Mouse (Mus musculus): ENCODE measurements around the gene Zfp626. TPM values are rescaled to one million over a fixed set of nuclear protein-coding genes. Genes with fewer than 3 reads are reported as not detected.
"Not testable (repeated sequence)": the region's sequence is repeated elsewhere in the genome, so short reads cannot be mapped to it uniquely, and the experiment has no call there.

Gene Zfp626
- 1.8 and 2.0 TPM in 2 replicates for polyA plus RNA-seq (2015; fragmentation: Nextera tagmentation; extraction: Ambion mirVana)

DNA sequence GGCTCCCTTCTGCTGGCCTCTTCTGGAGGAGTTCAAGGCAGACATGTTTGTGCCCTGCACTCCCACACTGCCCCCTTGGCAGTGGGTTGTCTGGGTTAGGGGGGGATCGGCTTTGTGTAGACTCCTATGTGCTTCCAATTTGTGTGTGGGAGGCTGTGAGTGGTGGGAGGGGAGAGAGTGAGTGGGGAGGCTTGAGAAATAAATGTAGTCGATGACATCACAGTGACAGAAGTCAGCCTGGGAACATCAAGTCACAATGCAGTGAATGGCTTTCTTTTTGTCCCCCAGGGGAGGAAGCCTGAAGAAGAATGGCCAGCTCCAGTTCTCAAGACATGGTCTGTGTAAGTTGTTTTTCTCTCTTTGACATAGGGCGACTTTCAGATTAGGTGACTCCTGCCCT lies at the start of gene Zfp626:
TSS of gene Zfp626 (plus strand) at position 301 of the 400 bp plus-strand sequence.
- H3K9me3 ChIP-seq; H3K4me1 ChIP-seq; H3K9ac ChIP-seq; ATAC-seq (ENCODE audit: insufficient number of reproducible peaks, low FRiP score, low TSS enrichment, low read depth); H3K4me2 ChIP-seq; H3K4me3 ChIP-seq; H3K27ac ChIP-seq; H3K27me3 ChIP-seq: not testable (repeated sequence)
- H3K36me3 ChIP-seq: peaks cover 34% of the 10 kb centered on the region
- 91% methylated on average over 3 of the region's 3 CpGs for WGBS

DNA sequence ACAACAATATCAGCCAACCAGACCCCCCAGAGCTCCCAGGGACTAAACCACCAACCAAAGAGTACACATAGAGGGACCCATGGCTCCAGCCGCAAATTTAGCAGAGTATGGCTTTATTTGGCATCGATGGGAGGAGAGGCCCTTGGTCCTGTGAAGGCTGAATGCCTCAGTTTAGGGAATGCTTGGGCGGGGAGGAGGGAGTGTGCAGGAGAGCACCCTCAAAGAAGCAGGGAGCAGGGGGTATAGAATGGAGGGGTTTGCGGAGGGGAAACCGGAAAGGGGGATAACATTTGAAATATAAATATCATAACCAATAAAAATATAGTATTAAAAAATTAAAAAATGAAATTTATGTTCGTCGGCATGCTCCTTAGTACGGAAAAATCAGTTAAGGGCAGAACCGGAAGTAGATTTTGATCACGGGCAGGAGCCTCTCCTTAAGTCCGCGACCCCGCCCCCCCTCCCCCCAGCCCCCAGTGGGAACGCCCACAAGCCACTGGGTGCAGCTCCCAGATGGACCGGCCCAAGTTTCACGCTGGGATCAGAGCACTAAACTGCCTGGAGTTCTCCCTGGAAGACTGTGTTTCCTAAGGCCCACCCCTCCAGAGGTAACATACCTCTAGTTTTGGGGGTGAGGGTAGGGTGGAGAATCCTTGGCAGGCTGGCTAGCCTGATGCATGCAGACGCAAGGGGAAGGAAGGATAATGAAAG lies 41.7 kb upstream of the Zfp626 start:
- no peak overlapping the region for H3K27ac ChIP-seq
- peak overlapping the region; percentile 47 for H3K4me2 ChIP-seq
- no peaks in the 10 kb centered on the region for H3K27me3 ChIP-seq
- 0 out of 2 replicates have a peak, but pooled peaks cover 4% of the 10 kb centered on the region for H3K4me1 ChIP-seq
- H3K9me3 ChIP-seq: no peaks in the 10 kb centered on the region
- no peak for ATAC-seq (ENCODE audit: insufficient number of reproducible peaks, low FRiP score, low TSS enrichment, low read depth)
- peak overlapping the region; percentile 30 for H3K4me3 ChIP-seq
- no peak overlapping the region for H3K9ac ChIP-seq
- WGBS: 9% methylated on average over 17 of the region's 17 CpGs
- no peaks in the 10 kb centered on the region for H3K36me3 ChIP-seq

DNA sequence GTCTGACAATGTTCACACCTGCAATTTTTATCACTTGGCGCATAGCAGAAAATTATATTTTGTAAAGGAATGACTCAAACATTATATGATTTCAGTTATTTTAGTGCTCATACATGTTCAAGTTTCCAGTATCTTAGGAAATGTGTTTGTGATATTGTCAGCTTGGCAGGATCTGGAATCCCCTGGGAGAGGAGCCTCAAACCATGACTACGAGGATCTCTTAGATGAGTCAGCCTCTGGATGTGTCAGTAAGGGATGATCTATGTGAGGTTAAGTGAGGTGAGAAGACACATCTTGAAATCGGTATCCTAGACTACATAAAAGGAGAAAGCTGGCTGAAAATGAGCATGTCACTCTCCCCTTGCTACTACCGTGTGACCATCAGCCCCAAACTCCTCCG lies 17.7 kb upstream of the Zfp626 start:
- Histone ChIP-seq H3K4me2 (no peak overlapping the region), H3K27me3 (no peaks in the 10 kb centered on the region), H3K9me3 (no peaks in the 10 kb centered on the region; the same call in 1 of the 2 replicates), H3K27ac (no peak overlapping the region), H3K4me1 (no peaks in the 10 kb centered on the region), H3K36me3 (no peaks in the 10 kb centered on the region), H3K4me3 (no peak overlapping the region), H3K9ac (no peak overlapping the region)
- no peak for ATAC-seq (ENCODE audit: insufficient number of reproducible peaks, low FRiP score, low TSS enrichment, low read depth)
- 85% methylated on average over 5 of the region's 5 CpGs for WGBS

DNA sequence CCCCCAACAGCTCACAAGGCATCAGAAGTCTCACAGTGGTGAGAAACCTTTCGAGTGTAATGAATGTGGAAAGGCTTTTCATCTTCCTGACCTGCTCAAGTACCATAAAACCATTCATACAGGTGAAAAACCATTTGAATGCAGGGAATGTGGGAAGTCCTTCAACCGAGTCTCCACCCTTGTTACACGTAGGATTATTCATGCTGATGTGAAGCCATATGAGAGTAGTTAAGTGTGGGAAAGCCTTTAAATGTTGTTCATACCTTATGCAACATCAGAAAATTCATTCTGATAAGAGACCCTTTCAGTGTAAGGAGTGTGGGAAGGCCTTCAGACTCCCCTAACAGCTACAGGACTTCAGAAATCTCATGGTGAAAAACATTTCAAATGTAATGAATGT lies 13.1 kb upstream of the Zfp626 start:
- H3K4me2 ChIP-seq; H3K9ac ChIP-seq; H3K9me3 ChIP-seq; H3K36me3 ChIP-seq; H3K27me3 ChIP-seq; H3K27ac ChIP-seq; H3K4me3 ChIP-seq; H3K4me1 ChIP-seq; ATAC-seq (ENCODE audit: insufficient number of reproducible peaks, low FRiP score, low TSS enrichment, low read depth): not testable (repeated sequence)
- WGBS: 31% methylated on average over 3 of the region's 3 CpGs

DNA sequence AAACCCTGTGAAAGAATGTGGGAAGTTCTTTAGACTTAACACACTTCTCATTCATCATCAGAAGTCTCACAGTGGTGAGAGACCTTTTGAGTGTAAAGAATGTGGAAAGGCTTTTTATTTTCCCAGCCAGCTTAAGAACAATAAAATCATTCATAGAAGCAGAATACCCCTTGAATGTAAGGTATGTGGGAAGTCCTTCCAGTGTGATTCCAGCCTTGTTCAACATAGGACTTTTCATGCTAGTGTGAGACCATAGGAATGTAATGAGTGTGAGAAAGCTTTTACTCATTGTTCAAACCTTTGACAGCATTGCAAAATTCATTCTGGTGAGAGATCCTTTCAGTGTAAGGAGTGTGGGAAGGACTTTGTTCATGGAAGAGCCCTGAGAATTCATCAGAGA lies 12.4 kb upstream of the Zfp626 start:
- H3K36me3 ChIP-seq: no peaks in the 10 kb centered on the region
- H3K9ac ChIP-seq: no peak overlapping the region
- H3K4me3 ChIP-seq: no peak overlapping the region
- no peak overlapping the region for H3K27ac ChIP-seq
- no peaks in the 10 kb centered on the region for H3K27me3 ChIP-seq
- H3K9me3 ChIP-seq: no peaks in the 10 kb centered on the region
- 0 out of 2 replicates have a peak, but pooled peaks cover 3% of the 10 kb centered on the region for H3K4me1 ChIP-seq
- ATAC-seq (ENCODE audit: insufficient number of reproducible peaks, low FRiP score, low TSS enrichment, low read depth): no peak
- H3K4me2 ChIP-seq: no peak overlapping the region

DNA sequence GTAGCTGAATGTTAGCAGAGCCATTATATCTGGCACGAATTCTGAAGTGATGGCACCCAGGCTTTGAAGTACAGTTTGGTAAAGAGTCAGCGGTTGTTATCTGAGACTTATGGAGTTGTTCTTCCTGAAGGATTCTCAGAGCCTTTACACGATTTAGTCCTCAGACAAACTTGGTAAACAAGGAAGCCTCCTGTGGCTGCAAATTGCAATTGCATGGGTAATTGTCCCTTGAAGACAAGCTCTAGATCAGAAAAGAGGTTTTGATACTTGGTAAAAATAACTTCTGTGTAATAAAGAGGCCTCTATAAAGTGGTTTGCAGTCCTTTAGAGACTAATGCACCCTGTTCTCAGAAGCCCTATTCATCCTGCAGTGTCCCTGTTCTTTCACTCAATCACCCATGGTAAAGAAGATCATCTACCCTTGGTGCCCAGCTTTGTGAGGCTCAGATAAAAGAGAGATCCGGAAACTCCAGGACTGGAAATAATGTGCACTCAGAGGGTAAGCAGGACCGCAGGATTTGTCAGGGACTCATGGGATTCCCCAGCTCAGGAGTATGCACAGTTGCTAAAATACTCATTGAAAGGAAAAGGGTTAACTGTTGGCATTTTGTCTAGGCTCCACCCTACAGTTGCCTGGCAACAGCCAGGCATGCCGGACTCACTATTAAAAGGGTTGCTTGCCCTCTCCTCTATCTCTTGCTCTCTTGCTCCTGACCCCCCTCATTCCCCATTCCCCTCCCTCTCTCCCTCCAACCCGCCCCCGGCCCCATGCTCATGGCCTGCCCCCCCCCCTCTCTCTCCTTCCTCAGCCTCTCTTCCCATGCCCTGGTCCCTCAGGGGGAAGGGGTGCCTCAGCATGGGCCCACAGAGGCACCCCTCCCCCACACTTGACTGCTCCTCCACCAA lies 8.8 kb upstream of the Zfp626 start:
- Histone ChIP-seq H3K9me3 (no peaks in the 10 kb centered on the region), H3K9ac (no peak overlapping the region), H3K4me2 (no peak overlapping the region), H3K27ac (no peak overlapping the region), H3K4me3 (no peak overlapping the region), H3K4me1 (0 out of 2 replicates have a peak, but pooled peaks cover 3% of the 10 kb centered on the region), H3K27me3 (no peaks in the 10 kb centered on the region), H3K36me3 (no peaks in the 10 kb centered on the region)
- ATAC-seq (ENCODE audit: insufficient number of reproducible peaks, low FRiP score, low TSS enrichment, low read depth): no peak
- WGBS: 43% methylated on average over 7 of the region's 8 CpGs

DNA sequence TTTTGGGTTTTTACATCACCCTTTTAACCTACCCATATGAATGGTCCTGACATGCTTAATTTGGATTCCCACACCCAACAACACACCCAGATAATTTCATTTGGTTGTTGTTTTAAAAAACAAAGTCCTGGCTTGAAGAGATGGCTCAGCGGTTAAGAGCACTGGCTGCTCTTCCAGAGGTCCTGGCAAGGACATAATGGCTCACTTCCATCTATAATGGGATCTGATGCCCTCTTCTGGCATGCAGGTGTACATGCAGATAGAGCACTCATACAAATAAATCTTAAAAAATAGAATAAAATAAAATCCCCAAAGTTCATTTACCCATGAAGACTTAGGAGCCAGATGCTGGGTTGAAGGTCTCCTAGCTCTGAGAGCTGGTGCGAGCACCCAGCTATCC lies 5.9 kb upstream of the Zfp626 start:
- ATAC-seq (ENCODE audit: insufficient number of reproducible peaks, low FRiP score, low TSS enrichment, low read depth): no peak
- Histone ChIP-seq H3K27ac (no peak overlapping the region), H3K4me1 (0 out of 2 replicates have a peak, but pooled peaks cover 3% of the 10 kb centered on the region), H3K4me2 (no peak overlapping the region), H3K4me3 (no peak overlapping the region), H3K9ac (no peak overlapping the region), H3K36me3 (no peaks in the 10 kb centered on the region), H3K27me3 (no peaks in the 10 kb centered on the region), H3K9me3 (no peaks in the 10 kb centered on the region)
- WGBS: 54% methylated on average over 2 of the region's 2 CpGs

DNA sequence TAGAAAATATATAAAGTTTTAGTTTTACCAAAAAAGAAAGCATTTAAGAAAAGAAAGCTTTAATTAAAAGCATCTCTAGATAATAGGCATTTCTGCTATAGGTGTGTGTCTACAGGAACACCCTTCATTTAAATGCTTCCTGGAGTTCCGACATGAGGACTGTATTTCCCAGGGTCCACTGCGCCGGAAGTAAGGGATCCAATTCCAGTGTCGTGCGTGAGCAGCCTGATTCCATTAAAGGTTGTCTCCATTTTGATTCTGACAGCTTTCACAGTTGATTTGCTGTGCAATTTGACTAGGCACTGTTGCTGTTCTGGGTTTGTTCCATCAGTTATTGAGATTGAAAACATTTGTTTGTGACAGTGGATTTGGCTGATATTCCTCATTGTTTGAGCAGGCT lies 4.0 kb upstream of the Zfp626 start:
- WGBS: 74% methylated on average over 5 of the region's 5 CpGs
- Histone ChIP-seq H3K4me2 (no peak overlapping the region), H3K9me3 (no peaks in the 10 kb centered on the region), H3K9ac (no peak overlapping the region), H3K27ac (no peak overlapping the region), H3K4me3 (no peak overlapping the region), H3K4me1 (0 out of 2 replicates have a peak, but pooled peaks cover 3% of the 10 kb centered on the region), H3K36me3 (no peaks in the 10 kb centered on the region), H3K27me3 (no peaks in the 10 kb centered on the region)
- ATAC-seq (ENCODE audit: insufficient number of reproducible peaks, low FRiP score, low TSS enrichment, low read depth): no peak

DNA sequence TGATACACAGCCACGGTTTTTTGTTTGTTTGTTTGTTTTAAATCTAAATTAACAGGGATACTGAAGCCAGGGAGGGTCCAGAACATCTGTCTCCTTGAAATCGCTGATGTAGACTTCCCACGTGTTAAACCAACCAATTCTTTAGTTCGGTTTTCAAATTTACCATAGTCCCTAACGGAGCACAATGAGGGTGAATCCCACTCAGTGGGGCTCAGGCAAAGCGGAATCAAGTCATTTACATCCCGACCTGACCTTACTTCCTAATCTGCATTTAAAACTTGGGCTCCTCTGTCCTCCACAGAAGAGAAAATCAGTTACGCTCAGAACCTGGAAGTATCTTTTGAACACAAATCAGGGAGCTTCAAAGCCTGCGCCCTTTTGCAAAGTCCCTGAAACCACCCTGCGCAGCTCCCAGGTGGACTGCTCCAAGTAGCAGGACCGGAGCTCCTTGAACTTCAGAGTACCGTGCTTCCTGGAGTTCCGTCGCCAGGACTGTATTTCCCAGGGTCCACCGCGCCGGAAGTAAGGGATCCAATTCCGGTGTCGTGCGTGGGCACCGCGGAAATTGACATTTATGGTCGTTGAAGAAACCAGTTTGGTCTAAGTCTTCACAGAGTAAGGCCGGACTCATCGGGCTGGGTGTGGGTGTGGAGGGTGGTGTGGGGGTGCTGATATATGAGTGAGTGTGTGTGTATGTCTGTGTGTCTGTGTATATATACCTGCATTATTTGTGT lies 2.5 kb upstream of the Zfp626 start:
- H3K36me3 ChIP-seq: peaks cover 14% of the 10 kb centered on the region
- H3K27me3 ChIP-seq: no peaks in the 10 kb centered on the region
- H3K9ac ChIP-seq: peak overlapping the region; percentile 46
- H3K27ac ChIP-seq: peak overlapping the region; percentile 60
- H3K9me3 ChIP-seq: no peaks in the 10 kb centered on the region
- H3K4me3 ChIP-seq: peak overlapping the region; percentile 62
- no peaks in the 10 kb centered on the region for H3K4me1 ChIP-seq
- WGBS: under 1% methylated on average over 25 of the region's 25 CpGs
- peak overlapping the region; percentile 71 for H3K4me2 ChIP-seq
- peak; percentile 82 for ATAC-seq (ENCODE audit: insufficient number of reproducible peaks, low FRiP score, low TSS enrichment, low read depth)

DNA sequence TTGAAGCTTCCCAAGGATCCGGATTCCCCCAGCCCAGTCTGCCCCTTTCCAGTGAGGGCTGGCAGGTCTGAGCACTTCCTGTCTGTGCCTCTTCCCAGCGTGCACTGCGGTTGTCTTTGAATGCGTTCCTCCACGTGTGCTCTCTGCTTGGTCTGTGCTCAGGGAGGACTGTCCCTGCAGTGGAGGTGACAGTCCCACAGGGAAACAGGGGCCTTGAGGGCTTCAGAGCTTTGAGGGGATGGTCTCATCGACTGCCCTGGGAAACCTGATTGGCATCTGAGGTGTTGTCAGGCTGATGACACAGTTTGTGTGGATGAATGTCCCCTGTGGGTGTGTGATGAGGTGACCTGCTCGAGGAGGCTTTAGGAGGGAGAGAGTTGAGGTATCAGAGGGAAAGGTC lies 309 bp downstream of the Zfp626 start:
- H3K27me3 ChIP-seq; H3K9me3 ChIP-seq; ATAC-seq (ENCODE audit: insufficient number of reproducible peaks, low FRiP score, low TSS enrichment, low read depth); H3K4me2 ChIP-seq; H3K4me3 ChIP-seq; H3K27ac ChIP-seq; H3K4me1 ChIP-seq; H3K9ac ChIP-seq: not testable (repeated sequence)
- WGBS: 84% methylated on average over 7 of the region's 7 CpGs
- H3K36me3 ChIP-seq: peaks cover 38% of the 10 kb centered on the region

DNA sequence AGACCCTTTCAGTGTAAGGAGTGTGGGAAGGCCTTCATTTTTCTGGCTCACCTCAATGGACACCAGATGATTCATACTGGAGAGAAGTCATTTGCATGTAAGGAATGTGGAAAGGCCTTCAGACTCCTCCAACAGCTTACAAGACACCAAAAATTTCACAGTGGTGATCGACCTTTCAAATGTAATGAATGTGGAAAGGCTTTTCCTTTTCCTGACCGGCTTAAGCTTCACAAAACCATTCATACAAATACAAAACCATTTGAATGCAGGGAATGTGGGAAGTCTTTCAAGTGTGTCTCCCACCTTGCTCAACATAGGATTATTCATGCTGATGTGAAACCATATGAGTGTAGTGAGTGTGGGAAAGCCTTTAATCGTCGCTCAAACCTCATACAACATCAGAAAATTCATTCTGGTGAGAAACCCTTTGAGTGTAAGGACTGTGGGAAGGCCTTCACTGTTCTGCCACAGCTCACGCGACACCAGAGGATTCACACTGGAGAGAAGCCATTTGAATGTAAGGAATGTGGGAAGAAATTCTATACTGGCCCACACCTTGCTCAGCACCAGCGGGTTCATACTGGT lies 11.6 kb downstream of the Zfp626 start:
- Histone ChIP-seq H3K4me2 (no peak overlapping the region), H3K27ac (no peak overlapping the region), H3K36me3 (peaks cover 37% of the 10 kb centered on the region), H3K9me3 (no peaks in the 10 kb centered on the region), H3K4me3 (no peak overlapping the region), H3K4me1 (no peaks in the 10 kb centered on the region), H3K9ac (no peak overlapping the region), H3K27me3 (no peaks in the 10 kb centered on the region)
- ATAC-seq (ENCODE audit: insufficient number of reproducible peaks, low FRiP score, low TSS enrichment, low read depth): no peak
- 91% methylated on average over 7 of the region's 7 CpGs for WGBS
